Mouse (Mus musculus) granulocyte monocyte progenitor cell, adult 5-6 weeks (primary cell): Measurements from ENCODE around the gene Ccdc134. TPM values are rescaled to one million over a fixed set of nuclear protein-coding genes. Genes with fewer than 3 reads are reported as not detected.

Experiments
- ATAC-seq: replicated peaks from 2 replicates; pipeline ENCODE4 v1.8.0; 2016; ENCODE audit warnings: mild to moderate bottlenecking, moderate TSS enrichment, inconsistent platforms; ENCODE audit not compliant: poor library complexity, severe bottlenecking
- total RNA-seq, 2 experiments: library from RNA; stranded (forward) in 1 of 2; stranded (reverse) in 1 of 2; fragments of 200-712, 200-1000 nt in 1 of 2; fragments of >200 nt in 1 of 2; fragmentation: Nextera tagmentation in 1 of 2; gene quantifications; 2 replicates each; pipeline ENCODE4 v1.2.3; 2014 to 2017

The Ccdc134 gene
- total RNA-seq, 2 experiments from 2014 or later = 11.0 to 17.2 TPM

DNA sequence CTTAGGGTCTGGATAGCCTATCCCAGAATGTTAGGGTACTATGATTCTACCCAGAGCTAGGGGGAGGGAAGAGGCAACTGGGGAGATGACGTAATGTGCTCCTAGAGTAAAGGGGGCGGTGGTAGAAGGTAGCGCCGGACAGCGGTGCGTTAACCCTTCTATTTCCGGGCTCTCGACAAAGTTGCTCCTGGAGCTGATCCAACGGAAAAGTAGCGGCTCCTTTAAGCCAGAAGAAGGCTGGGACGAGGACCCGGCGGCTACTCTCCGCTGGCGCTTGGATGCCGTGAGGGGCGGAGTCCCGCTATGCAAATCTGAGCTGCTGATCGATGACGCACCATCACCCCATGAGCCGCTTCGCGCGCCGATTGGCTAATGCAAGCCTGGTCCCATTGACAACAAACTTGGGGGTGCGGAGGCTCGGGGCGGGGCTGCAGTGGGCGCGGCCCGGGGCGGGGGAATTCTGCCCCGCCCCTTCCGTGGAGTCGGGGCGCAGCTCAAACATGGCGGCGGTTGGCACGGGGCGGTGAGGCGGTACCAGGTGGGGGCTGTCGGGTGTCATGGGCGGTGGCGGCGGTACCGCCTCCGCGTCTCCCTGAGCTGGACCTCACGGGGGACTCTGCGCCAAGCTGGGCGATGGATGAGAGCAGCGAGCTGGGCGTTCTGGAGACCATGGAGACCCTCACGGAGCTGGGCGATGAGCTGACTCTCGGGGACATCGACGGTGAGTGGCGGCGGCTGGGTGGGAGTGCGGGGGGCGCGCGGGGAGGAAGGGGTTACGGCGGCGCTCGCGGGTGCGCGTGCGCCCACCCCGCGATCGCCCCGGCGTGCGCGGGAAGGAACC is 19.3 kb downstream of the Ccdc134 start, which contains the start of gene Srebf2:
TSS of gene Srebf2 (plus strand) at position 412 of the 841 bp plus-strand sequence.
- ATAC-seq = peak; percentile 92

- no peak for ATAC-seq
These were observed 19.9 kb downstream of the Ccdc134 start for GRCm38 (mm10) chr15:82147611-82148111.

- ATAC-seq = no peak
These were observed 20.8 kb downstream of the Ccdc134 start for GRCm38 (mm10) chr15:82148510-82148911.

DNA sequence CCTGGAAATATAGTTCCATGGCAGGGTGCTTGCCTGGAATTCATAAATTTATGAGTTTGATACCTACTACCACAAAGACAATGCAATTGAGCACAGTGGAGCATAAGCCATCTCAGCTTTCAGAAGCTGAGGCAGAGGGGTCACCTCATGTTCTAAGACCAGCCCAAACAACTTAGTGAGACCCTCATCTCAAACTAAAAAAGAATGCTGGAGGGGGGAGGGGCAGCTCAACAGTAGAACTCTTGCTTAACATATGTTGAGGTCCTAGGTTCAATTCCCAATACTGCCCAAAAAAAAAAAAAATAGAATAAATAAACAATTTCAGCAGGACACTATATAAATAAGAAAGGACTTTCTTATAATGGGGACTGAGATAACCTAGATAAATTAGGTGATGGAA is 22.3 kb downstream of the Ccdc134 start:
- no peak for ATAC-seq

DNA sequence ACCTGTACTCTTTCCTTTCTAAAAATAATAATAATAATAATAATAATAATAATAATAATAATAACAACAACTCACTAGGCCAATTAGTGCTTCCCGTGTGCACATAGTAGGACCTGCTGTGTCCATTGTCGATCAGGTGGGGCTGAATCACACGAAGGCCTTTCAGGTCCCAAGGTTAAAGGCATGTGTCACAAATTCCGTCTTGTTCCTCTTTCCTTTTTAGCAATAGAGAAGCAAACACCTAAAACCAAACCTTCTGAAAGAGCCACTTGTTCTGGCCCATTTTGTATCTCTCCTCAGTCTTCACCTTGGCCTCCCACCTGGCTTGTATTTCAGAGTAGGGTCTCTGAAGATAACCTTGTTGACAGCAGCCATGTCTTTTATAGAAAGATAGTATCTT is 23.5 kb downstream of the Ccdc134 start:
- ATAC-seq = no peak

DNA sequence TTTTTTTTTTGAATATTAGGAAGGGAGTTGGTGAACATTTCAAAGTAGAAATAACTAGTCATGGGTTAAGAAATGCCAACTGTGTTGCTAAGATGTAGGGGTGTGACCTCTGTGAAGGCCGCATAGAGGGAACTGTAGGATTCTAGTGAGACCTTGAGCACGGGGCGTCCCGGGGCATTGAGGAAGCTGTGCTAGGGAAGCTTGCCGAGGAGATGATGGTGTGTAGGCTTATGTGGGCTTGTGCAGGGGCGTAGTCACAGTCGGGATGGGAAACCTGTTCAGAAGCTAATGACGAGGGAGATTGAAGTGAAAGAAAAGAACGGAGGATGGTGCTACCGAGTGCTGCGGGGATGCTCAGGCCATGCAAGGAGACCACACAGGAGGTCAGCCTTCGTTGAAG is 24.3 kb downstream of the Ccdc134 start:
- peak; percentile 33 for ATAC-seq

DNA sequence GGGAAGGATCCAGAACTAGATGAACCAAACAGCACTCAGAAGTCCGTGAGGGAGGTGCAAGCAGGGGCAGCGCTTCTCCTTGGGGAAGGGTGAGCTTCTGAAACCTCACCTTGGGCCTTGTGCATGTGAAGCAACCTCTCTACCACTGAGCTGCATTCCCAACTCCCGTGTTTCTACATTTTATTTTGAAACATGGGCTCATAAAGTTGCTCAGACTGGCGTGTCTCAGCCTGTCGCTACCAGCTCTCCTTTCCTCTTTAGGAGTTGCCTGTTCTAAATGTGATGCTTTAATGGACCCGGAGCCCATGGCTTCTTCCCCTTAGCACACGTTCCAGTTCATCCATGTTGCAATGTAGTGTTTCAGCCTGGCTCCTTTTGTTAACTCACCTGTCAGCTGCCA is 24.7 kb downstream of the Ccdc134 start:
- ATAC-seq = no peak

DNA sequence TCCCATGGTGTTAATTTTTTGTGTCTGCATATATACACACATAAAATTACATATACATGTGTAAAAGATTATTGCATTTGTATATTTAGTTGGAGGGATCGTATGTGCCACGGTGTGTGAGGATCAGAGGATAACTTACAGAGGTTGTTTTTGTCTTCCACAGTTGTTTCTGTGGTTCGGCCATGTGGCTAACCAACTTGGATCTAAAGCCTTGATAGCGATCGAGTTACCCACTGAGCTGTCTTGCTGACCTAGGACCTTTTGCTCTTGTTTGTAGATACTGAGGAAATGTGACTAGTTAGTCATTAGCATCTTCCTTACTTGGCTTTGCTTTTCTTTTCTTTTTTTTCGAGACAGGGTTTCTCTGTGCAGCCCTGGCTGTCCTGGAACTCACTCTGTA is 28.6 kb downstream of the Ccdc134 start:
- no peak for ATAC-seq

DNA sequence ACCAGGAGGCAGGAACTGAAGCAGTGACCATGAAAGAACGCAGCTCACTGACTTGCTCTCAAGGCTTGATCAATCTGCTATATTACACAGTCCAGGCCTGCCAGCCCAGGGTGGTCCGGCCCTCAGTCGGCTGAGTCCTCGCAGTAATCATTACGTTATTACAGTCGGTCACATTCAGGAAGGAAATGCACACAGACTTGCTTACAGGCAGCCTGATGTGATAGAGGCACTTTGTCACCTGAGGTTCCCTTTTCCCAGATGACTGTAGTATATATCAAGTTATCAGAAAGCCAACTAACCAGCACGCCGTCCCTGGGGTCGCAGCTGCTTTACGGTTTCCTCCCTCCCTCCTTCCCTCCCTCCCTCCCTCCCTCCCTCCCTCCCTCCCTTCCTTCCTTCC is 29.2 kb downstream of the Ccdc134 start:
- ATAC-seq = peak; percentile 78

DNA sequence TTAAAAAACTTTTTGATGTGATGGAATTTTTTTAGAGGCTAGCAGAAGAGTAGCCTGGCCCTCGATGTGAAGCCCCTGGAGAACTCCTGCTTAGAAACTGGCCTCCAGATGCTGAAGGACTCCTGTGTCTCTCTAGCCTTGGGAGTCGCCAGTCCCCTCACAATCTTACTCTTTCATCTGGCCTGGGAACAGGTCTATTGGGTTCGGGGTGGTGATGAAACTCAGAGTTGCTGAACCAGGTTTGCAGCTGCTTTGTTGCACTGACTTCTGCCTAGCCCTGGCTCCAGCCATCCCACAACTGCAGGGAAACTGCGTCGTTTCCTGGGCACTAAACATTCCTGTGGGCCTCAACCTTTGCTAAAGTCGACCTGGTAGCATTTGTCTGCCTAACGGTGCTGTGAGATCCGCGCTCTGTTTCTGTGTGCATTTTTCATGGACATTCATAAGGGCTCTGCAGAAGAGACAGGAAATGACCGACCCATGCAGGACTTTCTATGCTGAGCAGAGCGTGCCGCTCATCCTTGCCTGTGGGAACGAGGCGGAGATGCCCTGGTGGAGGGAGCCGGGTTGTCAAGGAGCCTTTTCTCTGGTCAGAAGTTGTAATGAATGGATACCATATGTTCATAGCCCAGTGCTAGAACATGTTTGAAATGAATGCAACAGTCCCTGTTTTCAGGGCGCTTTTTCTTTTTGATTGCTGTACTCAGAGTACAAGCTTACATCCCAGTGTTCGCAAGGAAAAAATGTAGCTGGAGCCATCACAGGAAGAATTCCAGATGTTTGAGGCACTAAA is 30.7 kb downstream of the Ccdc134 start:
- ATAC-seq = no peak

DNA sequence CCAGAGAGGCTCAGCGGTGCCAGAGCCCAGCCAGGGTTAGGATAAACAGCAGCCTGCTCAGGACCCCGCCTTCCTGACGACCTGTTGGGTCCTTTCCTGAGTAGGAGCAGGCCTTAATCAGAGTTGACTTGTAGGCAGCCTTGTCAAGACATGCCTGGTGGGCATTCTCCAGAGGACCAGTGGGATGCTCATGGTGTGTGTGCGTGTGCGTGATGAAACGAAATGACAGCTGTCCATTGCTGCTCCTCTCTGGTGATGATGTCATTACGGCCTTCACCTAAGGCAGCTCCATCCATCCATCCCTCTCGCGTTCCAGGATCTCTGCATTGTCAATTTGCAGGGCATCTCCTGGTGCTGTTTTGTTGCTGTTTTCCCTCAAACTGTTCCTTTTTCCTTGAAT is 31.7 kb downstream of the Ccdc134 start:
- ATAC-seq = no peak

- ATAC-seq = 0 out of 2 replicates have a peak, but pooled peaks have one; percentile 2
These were observed 33.3 kb downstream of the Ccdc134 start for GRCm38 (mm10) chr15:82160731-82161640.

DNA sequence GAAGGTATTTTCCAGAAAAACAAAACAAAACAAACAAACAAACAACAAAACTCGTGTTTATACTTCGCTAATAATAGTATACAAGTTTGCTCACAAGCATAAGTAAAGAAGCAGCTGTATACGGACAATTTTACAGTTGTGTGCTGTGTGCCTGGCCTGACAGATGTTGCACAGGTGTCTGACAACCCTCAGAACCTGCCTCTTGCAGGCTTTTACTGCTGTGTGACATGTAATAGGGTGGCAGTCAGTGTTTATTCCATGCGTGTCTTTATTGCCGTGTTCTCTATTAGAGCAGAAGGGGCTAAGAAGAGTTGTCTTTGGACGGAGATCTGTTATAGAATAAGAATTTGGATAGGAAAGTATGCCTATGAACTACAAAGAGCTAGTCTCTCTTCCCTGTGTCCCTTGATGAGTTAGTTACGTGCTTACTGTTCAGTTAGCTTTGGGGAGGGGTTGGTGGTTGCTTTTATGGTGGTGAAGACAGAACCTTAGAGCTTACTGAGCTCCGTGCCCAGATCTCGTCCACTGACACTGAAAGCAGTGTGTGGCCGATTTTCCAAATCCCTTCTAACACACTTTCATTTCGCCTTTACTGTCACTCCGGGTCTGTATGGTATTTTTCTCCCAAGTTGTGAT is 34.4 kb downstream of the Ccdc134 start:
- ATAC-seq = no peak

- peak; percentile 76 for ATAC-seq
These were observed 35.8 kb downstream of the Ccdc134 start for GRCm38 (mm10) chr15:82163356-82164060.

- ATAC-seq = no peak
These were observed 36.3 kb downstream of the Ccdc134 start for GRCm38 (mm10) chr15:82164061-82164399.

DNA sequence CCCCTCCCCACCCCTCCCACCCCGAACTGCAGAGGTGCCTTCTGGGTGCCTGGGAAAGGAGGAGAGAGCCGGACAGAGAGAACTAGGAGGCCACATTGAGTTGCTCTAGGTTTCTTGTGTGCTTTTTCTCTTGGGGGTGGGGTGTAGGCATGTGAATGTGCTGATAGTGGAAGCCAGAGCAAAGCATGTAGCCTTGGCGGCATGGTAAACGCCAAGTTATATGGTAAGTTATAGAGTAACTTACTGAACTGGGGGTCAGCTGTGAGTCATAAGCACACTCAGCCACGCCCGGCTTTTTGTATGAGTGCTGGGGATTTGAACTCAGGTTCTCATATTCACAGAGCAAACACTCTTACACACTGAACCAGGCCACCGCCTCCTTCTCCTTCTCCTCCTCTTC is 36.8 kb downstream of the Ccdc134 start:
- ATAC-seq = no peak

- peak; percentile 64 for ATAC-seq
These were observed 37.9 kb downstream of the Ccdc134 start for GRCm38 (mm10) chr15:82165332-82166239.
